Mouse (Mus musculus): ENCODE data around the gene Glyr1.

The Glyr1 gene

GRCm38 (mm10) chr16:5049774-5050234, at the start of gene Glyr1, which contains the start of gene Ubn1:
TSS of gene Glyr1 (minus strand) at chr16:5049863.
TSS of gene Ubn1 (plus strand) at chr16:5050057.
- DNase-seq (ENCODE audit: low read depth, low spot score): peak; percentile 100

GRCm38 (mm10) chr16:5096504-5096903, 46.8 kb upstream of the Glyr1 start:
- no peak for DNase-seq (ENCODE audit: low read depth, low spot score)

GRCm38 (mm10) chr16:5093285-5093684, 43.6 kb upstream of the Glyr1 start:
- DNase-seq (ENCODE audit: low read depth, low spot score): no peak

GRCm38 (mm10) chr16:5089021-5089420, 39.4 kb upstream of the Glyr1 start:
- no peak for DNase-seq (ENCODE audit: low read depth, low spot score)

- DNase-seq (ENCODE audit: low read depth, low spot score): no peak
Observed at GRCm38 (mm10) chr16:5086179-5086578, 36.5 kb upstream of the Glyr1 start.

GRCm38 (mm10) chr16:5085196-5085595, 35.5 kb upstream of the Glyr1 start:
- DNase-seq (ENCODE audit: low read depth, low spot score): no peak

- no peak for DNase-seq (ENCODE audit: low read depth, low spot score)
Observed at GRCm38 (mm10) chr16:5074341-5074740, 24.7 kb upstream of the Glyr1 start.

- no peak for DNase-seq (ENCODE audit: low read depth, low spot score)
Observed at GRCm38 (mm10) chr16:5071974-5072373, 22.3 kb upstream of the Glyr1 start.

GRCm38 (mm10) chr16:5070321-5070720, 20.7 kb upstream of the Glyr1 start:
- no peak for DNase-seq (ENCODE audit: low read depth, low spot score)

GRCm38 (mm10) chr16:5063472-5063871, 13.8 kb upstream of the Glyr1 start:
- DNase-seq (ENCODE audit: low read depth, low spot score): no peak

GRCm38 (mm10) chr16:5058114-5058513, 8.5 kb upstream of the Glyr1 start:
- DNase-seq (ENCODE audit: low read depth, low spot score): peak; percentile 18

- DNase-seq (ENCODE audit: low read depth, low spot score): peak; percentile 71
Observed at GRCm38 (mm10) chr16:5050251-5051110, 818 bp upstream of the Glyr1 start.

GRCm38 (mm10) chr16:5049182-5049773, 385 bp downstream of the Glyr1 start:
- no peak for DNase-seq (ENCODE audit: low read depth, low spot score)

GRCm38 (mm10) chr16:5045322-5045721, 4.3 kb downstream of the Glyr1 start:
- DNase-seq (ENCODE audit: low read depth, low spot score): no peak

GRCm38 (mm10) chr16:5036649-5037234, 12.9 kb downstream of the Glyr1 start:
- no peak for DNase-seq (ENCODE audit: low read depth, low spot score)

- DNase-seq (ENCODE audit: low read depth, low spot score): no peak
Observed at GRCm38 (mm10) chr16:5035591-5035990, 14.1 kb downstream of the Glyr1 start.

GRCm38 (mm10) chr16:5029847-5030246, 19.8 kb downstream of the Glyr1 start:
- DNase-seq (ENCODE audit: low read depth, low spot score): no peak

GRCm38 (mm10) chr16:5024021-5024420, 25.6 kb downstream of the Glyr1 start:
- DNase-seq (ENCODE audit: low read depth, low spot score): no peak

GRCm38 (mm10) chr16:5014578-5014977, 35.1 kb downstream of the Glyr1 start:
- no peak for DNase-seq (ENCODE audit: low read depth, low spot score)

GRCm38 (mm10) chr16:5013054-5013838, 36.4 kb downstream of the Glyr1 start, which contains the start of gene Rogdi:
TSS of gene Rogdi (minus strand) at chr16:5013553.
- peak; percentile 99 for DNase-seq (ENCODE audit: low read depth, low spot score)
